Comparison of ENCODE assay signal across 7 mouse cellular contexts in the genomic region with DNA sequence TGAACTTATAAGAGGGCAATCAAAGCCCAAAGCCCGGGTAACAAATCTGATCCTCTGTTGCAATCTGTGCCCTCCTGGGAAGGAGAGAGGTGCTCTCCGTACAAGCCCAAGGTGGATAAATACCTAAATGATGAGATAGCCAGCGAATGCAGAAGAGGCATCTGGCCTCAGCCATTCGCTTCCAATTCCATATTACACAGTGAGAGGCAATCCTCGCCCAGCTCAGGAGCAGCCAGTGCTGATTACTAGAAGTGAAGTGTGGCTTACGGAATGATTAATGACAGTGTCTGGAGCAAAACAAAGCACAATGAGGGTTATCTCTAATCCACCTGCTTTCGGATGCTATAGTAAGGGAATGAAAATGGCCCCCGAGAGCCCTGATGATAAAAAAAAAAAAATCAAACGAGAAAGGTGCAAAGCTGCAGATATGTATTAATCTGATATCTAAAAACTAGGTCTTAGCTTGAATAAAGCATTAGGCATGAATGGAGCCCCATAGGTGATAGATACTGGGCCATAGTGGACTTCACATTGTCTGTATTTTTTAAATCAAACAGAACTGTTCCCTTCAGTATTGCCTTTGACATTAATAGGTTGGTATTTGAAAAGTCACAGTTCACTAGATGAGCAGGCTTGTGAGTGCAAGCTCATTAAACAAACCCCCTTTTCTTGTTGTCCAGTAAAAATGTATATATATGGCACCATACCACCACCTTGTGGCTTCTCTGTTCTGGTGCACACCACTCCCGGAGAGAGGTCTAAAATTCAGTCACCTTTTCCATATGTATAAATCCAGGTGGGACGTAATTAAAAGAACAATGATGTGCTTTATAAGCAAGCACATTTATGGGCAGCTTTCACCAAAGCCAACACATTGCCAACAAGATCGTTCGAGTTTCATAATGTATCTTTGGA. TPM values are rescaled to one million over a fixed set of nuclear protein-coding genes. Genes with fewer than 3 reads are reported as not detected.
DNase-seq lines count a peak whose midpoint lies in the region; ATAC-seq and TF ChIP-seq lines count a peak whose summit lies in the region.

No protein-coding gene starts in this region.

- WGBS in kidney, postnatal 0 days = 53% methylated on average over 13 of the region's 13 CpGs
- WGBS in forebrain, postnatal 0 days = 42% methylated on average over 13 of the region's 13 CpGs
- WGBS in midbrain, embryonic 10.5 days = 62% methylated on average over 13 of the region's 13 CpGs

- peak; percentile 77 for TF ChIP-seq CTCF in kidney, postnatal 0 days (IDR thresholded peaks at IDR 0.05; ENCODE audit: low read depth)
- peak; percentile 68 for TF ChIP-seq CTCF in Patski (IDR thresholded peaks at IDR 0.05)
- TF ChIP-seq CTCF in forebrain, postnatal 0 days (IDR thresholded peaks at IDR 0.05; ENCODE audit: low read depth) = peak; percentile 73

- H3K4me2 ChIP-seq in kidney, postnatal 0 days (ENCODE audit: low read length) = no peak overlapping the region
- peak overlapping the region; percentile 22 for H3K4me2 ChIP-seq in forebrain, postnatal 0 days (ENCODE audit: low read depth)

- POLR2A ChIA-PET in Patski (lab: Charles Lee) = interaction anchor here (0.9 kb wide), 1 partner anchor 10 kb away, joined by 3 read pairs; no protein-coding TSS in a partner anchor

- no peak overlapping the region for H3K9ac ChIP-seq in kidney, postnatal 0 days (ENCODE audit: low read depth, low read length)
- H3K9ac ChIP-seq in forebrain, postnatal 0 days = peak overlapping the region; percentile 35

- no peaks in the 10 kb centered on the region for H3K4me1 ChIP-seq in kidney, postnatal 0 days (replicated peaks; ENCODE audit: insufficient read depth, low read length)
- H3K4me1 ChIP-seq in forebrain, postnatal 0 days (ENCODE audit: insufficient read depth) = peaks cover 15% of the 10 kb centered on the region
- peaks cover 64% of the 10 kb centered on the region for H3K4me1 ChIP-seq in midbrain, embryonic 10.5 days

- no peaks in the 10 kb centered on the region for H3K27me3 ChIP-seq in kidney, postnatal 0 days (ENCODE audit: insufficient read depth, low read length)
- H3K27me3 ChIP-seq in Patski = peaks cover 4% of the 10 kb centered on the region
- H3K27me3 ChIP-seq in forebrain, postnatal 0 days (ENCODE audit: insufficient read depth, low read length) = no peaks in the 10 kb centered on the region
- peaks cover 7% of the 10 kb centered on the region; the same call in 1 of the 2 replicates for H3K27me3 ChIP-seq in midbrain, embryonic 10.5 days (ENCODE audit: low read depth, poor library complexity, severe bottlenecking)

- no peaks in the 10 kb centered on the region for H3K9me3 ChIP-seq in kidney, postnatal 0 days (replicated peaks; ENCODE audit: low read length)
- no peaks in the 10 kb centered on the region for H3K9me3 ChIP-seq in forebrain, postnatal 0 days (ENCODE audit: low read length)
- no peaks in the 10 kb centered on the region for H3K9me3 ChIP-seq in midbrain, embryonic 10.5 days (replicated peaks)

- H3K36me3 ChIP-seq in kidney, postnatal 0 days (ENCODE audit: insufficient read depth, low read length) = no peaks in the 10 kb centered on the region
- H3K36me3 ChIP-seq in forebrain, postnatal 0 days (ENCODE audit: insufficient read depth) = no peaks in the 10 kb centered on the region
- no peaks in the 10 kb centered on the region for H3K36me3 ChIP-seq in midbrain, embryonic 10.5 days

- peak; percentile 86 for DNase-seq in kidney, postnatal 0 days (ENCODE audit: low spot score)
- DNase-seq in kidney, adult 11 months = no peak
- DNase-seq in Patski (ENCODE audit: low read depth, low spot score) = no peak
- peak; percentile 77 for DNase-seq in forebrain, postnatal 0 days
- peak; percentile 35 for DNase-seq in midbrain, embryonic 10.5 days (ENCODE audit: low spot score)
- no peak for DNase-seq in thymus, adult 18-20 months

- no peak overlapping the region for H3K4me3 ChIP-seq in kidney, postnatal 0 days (replicated peaks; ENCODE audit: low read depth, low read length)
- no peak overlapping the region for H3K4me3 ChIP-seq in forebrain, postnatal 0 days (ENCODE audit: low read depth, low read length)
- H3K4me3 ChIP-seq in midbrain, embryonic 10.5 days = no peak overlapping the region

- no peak for ATAC-seq in kidney, postnatal 0 days (replicated peaks; ENCODE audit: low FRiP score, low read depth)
- no peak for ATAC-seq in Patski
- peak; percentile 62 for ATAC-seq in forebrain, postnatal 0 days
- no peak for ATAC-seq in CD4-positive, CD25-positive, alpha-beta regulatory T cell, adult 4 months

- no peak overlapping the region for H3K27ac ChIP-seq in kidney, postnatal 0 days
- peak overlapping the region; percentile 59 for H3K27ac ChIP-seq in forebrain, postnatal 0 days (ENCODE audit: low read depth, low read length)
- peak overlapping the region; percentile 75 for H3K27ac ChIP-seq in midbrain, embryonic 10.5 days (replicated peaks)

- in situ Hi-C loops in Patski (cut with MboI; ENCODE audit: low pct_unique_long_range_greater_than_20kb) = loop anchor here (10.0 kb wide), 3 partner anchors 166 to 706 kb away; no protein-coding TSS in a partner anchor

- CTCF ChIA-PET in Patski (lab: Charles Lee) = interaction anchor here (0.6 to 1.6 kb wide), 3 partner anchors 8 to 52 kb away, joined by 3 to 8 read pairs (median 3); no protein-coding TSS in a partner anchor

RNA-seq across cellular contexts. Expression of a gene that starts 57.4 kb away (rescaled TPM):
- not detected in 2 replicates for polyA plus RNA-seq in kidney, postnatal 0 days (2015; fragmentation: Nextera tagmentation; extraction: Ambion mirVana)
- polyA plus RNA-seq in Patski (2021) = not detected
- total RNA-seq in forebrain, postnatal 0 days (2014; rRNA removed) = not detected in 2 replicates
- 0.20 and 0.21 TPM in 2 replicates for polyA plus RNA-seq in forebrain, postnatal 0 days (2015; fragmentation: Nextera tagmentation; extraction: Ambion mirVana)
- polyA plus RNA-seq in midbrain, embryonic 10.5 days (2016; fragmentation: Nextera tagmentation; extraction: Ambion mirVana) = not detected in 2 replicates
- not detected for polyA plus RNA-seq in CD4-positive, CD25-positive, alpha-beta regulatory T cell, adult 4 months (2017; shearing (Covaris generic))

Comparison
In these comparisons a context has a peak if more than half of its experiments do, and no peak if none do; other contexts are left out.
1. DNase-seq: peak in kidney, postnatal 0 days (single experiment), forebrain, postnatal 0 days (single experiment) and midbrain, embryonic 10.5 days (single experiment); none in kidney, adult 11 months (single experiment), Patski (single experiment) and thymus, adult 18-20 months (0 of 2).
2. Peak in every context shown above with its lines, with median percentiles within 50 percentile points of each other: CTCF ChIP-seq.